Mouse (Mus musculus): ENCODE measurements at regions not wholly inside any gene's neighbourhood (a gene's known extent, or its start where the extent isn't known, plus 50 kb on each side); places are given as distances from the start of the nearest gene placed in this dataset.

DNA sequence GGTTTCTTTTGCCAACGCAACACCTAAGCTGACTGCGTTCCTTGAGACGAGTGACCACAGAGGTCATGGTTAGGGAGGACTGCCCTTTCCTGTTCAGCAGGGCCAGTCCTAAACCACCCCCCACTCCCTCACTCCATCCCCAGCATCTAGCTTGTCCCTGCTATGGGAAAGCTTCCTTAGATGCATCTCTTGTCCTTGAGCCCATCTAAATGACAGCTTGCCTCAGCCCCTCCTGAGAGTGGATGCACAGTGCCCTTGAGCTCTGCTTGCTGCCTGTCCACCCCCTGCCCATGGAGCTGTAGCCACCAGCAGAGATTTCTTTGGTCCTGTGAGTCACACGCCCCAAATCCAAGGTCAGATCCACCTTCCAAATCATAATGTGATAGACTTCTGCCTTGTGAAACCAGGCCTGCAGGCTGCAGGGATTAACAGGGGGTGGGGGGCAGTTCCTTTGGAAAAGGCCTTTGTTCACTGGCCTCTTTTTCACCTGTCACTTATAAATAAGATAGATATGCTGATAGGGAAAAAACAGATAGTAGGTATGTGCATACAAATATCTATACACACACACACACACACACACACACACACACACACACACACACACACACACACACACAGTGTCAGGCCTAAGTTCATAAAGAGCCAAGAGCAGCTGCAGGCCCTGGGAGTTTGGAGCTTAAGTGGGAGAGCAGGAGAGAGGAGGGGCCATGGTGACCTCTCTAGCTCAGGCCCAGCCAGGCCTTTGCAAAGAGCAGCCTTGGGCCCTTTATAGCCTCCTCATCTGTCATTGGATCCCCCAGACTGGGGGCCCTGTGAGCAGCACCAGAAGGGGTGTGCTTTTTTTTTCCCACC is 56.4 kb upstream of the Adra2c start:
- in situ Hi-C loops (cut with MboI; ENCODE audit: unreplicated experiment in 2 of 2), result no loop called here

DNA sequence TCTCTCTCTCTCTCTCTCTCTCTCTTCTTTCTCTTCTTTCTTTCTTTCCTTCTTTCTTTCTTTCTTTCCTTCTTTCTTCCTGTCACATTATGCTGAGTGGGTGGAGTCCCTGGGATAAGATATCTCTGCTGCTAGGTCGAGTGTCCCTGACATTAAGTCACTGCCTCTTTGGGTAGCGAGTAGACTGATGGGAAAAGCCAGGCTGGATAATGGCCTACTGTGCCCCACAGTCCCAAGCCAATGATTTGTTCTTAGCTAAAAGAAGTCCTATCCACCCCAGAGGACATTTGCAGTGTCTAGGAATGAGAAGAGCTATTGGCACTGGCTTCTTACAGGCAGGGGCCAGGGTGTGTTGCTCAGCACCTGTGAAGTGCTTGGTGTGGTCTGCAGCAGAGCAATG is 61.8 kb upstream of the Adra2c start:
- in situ Hi-C loops (cut with MboI; ENCODE audit: unreplicated experiment in 2 of 2), result no loop called here

DNA sequence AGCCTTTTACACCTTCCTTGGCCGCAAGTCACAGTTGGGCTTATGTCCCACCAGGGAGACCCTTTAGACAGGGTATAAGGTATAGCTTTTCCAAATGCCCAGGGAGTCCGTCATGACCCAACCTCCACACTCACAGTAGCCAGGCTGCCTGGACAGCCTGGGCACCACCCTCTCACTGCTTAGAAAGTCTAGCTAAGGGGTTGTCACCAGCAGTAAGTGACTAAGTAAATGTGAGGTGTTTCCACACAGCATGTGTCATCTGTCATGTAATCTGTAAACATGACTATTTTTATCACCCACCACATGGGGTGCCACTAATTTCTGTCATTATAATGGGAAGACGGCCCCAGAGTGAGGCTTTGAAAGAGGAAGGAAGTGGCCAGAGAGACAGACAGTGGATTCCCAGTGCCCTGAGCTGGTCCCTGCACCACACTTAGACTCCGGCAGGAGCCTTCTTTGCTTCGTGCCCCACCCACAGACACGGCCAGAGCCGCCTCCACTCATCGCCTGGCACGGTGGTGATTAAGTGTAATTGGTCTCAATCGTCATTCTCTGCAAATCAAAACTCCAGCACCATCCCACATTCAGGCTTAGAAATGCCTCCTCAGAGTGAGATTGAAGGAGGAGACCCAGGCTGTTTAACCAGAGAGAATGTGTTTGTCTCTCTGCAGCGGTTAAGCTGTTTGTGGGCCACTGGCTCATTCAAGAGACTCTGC is 62.5 kb upstream of the Adra2c start:
- in situ Hi-C loops (cut with MboI; ENCODE audit: unreplicated experiment in 2 of 2), result no loop called here

DNA sequence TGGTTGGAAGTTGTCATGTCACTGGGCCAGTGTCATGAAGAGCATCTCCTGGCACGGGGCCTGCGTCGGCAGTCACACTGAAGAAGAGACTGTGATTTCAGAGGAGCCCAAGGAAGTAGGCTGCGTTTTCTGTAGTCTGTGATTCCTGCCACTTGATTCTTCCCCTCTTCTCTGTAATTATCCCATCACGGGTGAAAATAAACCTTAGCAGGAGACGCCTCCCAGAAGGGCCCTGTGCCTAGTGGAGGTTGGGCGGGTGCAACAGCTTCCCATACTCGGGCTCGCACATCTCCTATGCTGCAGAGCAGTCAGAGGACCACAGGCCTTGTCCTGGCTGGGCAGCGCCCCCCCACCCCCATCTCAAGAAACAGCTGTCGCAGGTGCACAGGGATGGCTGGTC is 63.1 kb upstream of the Adra2c start:
- in situ Hi-C loops (cut with MboI; ENCODE audit: unreplicated experiment in 2 of 2), result no loop called here

DNA sequence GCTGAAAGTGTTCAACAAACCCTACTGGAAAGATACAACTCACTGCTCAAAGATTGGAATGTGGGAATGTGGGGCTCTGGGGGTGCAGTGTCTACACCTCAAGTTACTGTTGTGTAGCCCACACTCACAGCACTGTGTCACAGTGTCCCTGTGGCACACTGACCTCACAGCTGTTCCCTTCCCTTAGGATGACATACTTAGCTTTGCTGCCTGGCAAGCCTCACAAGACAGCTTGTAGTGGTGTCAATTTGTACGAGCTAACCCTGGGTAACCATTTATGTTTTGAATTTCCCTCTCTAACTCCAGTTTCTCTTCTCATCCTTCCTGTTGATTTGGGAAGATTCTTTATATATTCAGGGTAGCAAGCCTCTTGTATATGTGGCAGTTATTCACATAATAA is 68.8 kb upstream of the Adra2c start:
- in situ Hi-C loops (cut with MboI; ENCODE audit: unreplicated experiment in 2 of 2), result no loop called here

DNA sequence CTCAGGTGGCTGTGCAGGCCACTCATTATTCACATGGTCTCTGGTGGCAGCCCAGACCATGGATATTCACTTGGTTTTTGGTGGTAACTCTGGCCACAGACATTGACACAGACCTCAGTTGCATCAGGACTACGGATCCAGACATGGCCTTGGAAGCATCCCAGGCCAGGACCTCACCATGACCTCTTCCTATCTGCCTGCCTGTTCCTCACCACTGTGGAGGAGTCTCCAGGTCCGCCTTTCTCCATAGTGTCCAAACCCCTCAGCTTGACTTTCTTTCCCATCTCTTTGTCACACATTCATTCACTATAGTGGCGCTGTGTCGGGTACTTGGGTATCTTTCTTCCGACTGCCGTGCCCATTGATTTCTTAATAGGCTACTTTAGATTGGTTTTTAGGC is 74.1 kb upstream of the Adra2c start:
- in situ Hi-C loops (cut with MboI; ENCODE audit: unreplicated experiment in 2 of 2), result no loop called here

DNA sequence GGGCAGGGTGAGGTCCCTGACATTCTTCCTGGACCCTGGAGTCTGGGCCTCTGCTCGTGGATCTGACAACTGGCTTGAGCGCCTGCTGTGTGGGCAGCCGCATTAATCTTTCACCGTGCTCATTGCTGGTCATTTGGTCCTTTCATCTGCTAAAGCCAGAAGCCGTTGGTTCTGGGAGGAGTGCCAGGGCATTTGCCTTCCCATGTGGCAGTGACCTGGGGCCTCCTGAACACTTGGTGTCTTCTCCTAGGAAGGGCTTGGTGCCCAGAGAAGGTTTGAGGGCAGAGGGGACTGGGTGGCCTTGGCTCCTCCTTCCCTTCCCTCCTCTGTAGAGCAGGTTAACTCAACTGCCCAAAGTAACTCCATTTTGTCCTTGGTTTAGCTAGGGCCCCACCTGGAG is 79.7 kb upstream of the Adra2c start:
- in situ Hi-C loops (cut with MboI; ENCODE audit: unreplicated experiment in 2 of 2), result no loop called here

DNA sequence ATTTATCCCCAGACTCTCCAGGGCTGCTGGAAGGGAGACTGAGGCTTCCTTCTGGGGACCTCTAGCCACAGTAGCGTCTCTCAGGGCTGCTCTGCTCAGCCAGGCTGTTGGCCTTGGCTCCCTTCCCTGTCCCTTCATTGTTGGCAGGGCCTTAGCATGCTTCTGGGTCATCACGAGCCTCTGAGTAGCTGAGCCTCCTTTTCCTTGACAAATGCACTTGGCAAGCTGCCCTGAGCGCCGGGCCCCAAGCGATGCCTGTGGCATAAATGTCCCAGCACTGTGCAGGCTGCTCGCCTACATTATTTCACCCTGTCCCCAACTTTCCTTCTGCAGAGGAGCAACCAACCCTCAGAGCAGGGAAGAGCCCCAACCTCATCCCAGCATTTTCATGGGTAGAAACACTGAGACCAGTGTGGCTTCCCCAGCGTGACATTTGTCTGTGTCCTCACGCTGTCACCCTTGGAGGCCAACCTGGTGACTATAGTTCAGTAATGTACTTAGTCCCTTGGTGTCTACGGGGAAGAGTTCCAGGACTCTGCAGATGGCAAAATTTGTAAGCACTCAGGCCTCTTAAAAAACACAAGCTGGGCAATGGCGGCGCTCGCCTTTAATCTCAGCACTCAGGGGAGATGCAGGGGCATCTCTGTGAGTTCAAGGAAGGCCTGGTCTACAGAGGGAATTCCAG is 83.7 kb upstream of the Lrpap1 start:
- in situ Hi-C loops (cut with MboI; ENCODE audit: unreplicated experiment in 2 of 2), result no loop called here

DNA sequence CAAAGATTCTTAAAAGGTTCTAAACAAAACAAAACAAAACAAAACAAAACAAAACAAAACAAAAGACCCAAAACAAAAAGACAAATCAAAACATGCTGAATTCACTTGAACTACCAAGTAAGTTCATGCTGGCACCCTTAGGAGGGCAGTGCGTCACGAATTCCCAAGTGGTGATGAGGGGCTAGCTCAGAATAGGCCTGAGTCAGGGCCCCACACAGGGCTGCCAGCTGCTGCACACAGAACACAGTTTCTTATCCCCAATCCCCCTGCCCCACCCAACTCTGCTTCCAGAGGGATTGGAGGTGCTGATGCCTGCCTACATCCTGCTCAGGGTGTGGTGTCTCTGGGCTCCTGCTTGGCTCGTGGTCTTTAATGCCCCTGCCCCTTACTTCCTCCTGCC is 80.3 kb upstream of the Lrpap1 start:
- in situ Hi-C loops (cut with MboI; ENCODE audit: unreplicated experiment in 2 of 2), result no loop called here

DNA sequence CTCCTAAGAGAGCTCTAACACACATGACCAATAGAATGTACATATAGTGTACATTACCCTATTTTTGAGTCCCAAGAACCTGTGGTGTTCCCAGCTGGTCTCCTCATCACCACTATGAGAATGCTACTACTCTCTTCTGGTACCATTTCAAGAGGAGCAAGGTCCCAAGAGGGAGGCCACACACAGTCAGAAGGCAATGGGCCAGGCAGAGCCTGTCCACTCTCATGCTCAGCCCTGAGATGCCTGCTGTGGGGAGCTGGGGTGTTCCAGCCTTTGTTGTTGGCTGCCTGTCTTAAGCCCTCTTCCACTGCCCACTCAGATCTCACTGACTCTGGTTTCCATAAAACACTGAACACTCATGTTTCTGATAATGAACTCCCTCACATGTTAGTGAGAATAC is 79.7 kb upstream of the Lrpap1 start:
- in situ Hi-C loops (cut with MboI; ENCODE audit: unreplicated experiment in 2 of 2), result no loop called here

DNA sequence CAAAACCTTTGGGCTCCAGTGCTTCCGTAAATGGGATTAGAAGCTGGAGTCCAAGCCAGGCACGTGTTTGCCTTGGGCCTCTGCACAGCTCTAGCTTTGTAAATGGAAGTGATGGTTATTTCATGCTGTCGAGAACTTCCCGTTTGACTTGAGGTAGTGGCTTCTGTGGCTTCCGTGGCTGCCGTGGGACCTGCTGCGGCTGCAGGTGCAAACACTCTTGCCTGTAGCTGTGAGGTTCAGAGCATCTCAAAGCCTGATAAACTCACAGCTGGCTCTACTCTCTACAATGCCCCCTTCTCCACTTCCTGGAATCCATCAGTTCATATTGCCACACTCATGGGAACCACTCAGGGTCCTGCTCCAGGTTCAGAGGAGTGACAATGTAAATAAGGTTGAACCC is 77.9 kb upstream of the Lrpap1 start:
- in situ Hi-C loops (cut with MboI; ENCODE audit: unreplicated experiment in 2 of 2), result no loop called here

DNA sequence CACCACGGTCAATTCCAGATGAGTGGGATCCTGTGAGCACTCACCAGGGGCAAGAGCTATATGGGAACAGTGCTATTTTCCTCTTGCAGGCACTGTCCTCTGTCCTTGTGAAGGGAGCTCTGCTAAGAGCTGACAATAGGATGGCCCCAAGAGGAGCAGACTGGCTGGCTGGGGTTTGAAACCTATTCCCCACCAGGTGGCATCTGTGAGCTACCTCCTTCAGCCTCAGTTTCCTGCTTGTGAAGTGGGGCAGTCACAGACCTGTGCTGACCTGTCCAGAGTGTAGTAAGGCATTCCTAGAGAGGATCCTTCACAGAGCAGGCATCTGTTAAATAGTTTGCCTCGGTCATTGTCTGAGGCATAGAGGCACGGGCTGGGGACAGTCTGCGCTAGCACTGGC is 71.8 kb upstream of the Lrpap1 start:
- in situ Hi-C loops (cut with MboI; ENCODE audit: unreplicated experiment in 2 of 2), result no loop called here

DNA sequence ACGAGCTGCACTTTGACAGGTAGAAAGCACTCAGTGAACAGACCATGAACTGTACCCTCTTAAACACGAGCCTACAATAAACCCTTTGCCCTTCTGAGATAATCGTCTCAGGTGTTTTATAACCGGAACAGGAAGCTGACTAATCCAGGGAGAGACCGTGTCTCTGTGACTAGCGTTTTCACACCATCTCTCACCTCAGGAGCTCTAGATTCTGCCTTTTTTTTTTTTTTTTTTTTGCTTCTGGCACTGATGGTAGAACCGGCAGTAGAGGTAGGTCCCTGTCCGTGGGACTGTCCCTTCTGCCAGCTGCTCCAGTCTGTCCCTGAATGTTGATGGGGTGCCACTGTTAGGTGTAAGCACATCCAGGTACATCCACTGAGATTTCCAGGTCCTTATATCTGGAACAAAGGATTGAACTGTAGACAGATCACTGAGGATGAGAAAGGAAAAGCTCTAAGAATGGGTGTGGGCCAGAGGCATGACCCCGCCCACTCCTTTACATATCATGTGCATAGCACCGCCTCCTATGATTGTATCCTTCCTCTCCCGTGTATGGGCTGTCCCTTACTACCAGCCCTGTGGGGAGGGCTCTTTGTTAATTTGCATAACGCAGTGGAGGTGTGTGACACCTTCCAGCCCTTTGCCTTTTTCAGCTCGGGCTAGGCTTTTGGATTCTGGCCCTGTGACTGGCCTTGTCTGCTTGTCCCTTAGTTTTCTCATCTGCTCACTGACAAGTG is 70.7 kb upstream of the Lrpap1 start:
- in situ Hi-C loops (cut with MboI; ENCODE audit: unreplicated experiment in 2 of 2), result no loop called here

DNA sequence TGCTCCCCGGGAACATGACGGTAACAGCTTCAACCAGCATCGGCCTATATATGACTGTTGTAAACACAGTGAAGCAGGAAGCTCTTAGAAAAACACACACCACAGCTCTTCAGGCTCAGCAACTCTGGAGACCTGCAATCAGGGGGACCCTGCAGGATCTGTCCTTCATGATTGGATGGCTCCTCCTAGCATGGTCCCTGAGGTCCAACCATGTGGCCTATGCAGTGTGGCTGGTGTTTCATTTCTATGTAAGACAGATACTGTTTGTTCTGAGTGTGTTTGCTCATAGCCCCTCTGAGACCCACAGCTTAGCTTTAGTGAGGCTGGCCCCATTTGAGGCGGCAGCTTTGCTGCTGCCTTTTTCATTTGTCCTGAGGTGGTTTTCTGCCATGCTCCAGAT is 68.8 kb upstream of the Lrpap1 start:
- in situ Hi-C loops (cut with MboI; ENCODE audit: unreplicated experiment in 2 of 2), result loop anchor here in 1 of 2 experiments (5.0 kb wide), 1 partner anchor 173 kb away; no protein-coding TSS in a partner anchor

DNA sequence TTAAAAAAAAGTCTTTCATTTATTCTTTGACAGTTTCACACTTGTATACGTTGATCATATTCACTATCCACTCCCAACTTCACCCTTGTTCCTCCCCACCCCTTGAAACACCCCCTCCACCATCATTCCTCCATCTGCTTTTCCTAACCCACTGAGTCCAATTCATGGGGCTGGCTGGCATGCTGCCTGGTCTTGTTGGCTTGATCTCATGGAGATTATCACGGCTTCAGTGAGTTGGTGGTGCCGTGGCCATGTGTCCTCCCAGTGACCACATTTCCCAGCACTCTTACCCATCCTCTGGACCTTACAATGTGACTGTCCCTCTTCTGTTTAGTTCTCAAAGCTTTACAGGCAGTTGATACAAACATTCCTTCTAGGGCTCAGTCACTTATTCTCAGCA is 65.8 kb upstream of the Lrpap1 start:
- in situ Hi-C loops (cut with MboI; ENCODE audit: unreplicated experiment in 2 of 2), result loop anchor here in 1 of 2 experiments (5.0 kb wide), 1 partner anchor 176 kb away; no protein-coding TSS in a partner anchor

DNA sequence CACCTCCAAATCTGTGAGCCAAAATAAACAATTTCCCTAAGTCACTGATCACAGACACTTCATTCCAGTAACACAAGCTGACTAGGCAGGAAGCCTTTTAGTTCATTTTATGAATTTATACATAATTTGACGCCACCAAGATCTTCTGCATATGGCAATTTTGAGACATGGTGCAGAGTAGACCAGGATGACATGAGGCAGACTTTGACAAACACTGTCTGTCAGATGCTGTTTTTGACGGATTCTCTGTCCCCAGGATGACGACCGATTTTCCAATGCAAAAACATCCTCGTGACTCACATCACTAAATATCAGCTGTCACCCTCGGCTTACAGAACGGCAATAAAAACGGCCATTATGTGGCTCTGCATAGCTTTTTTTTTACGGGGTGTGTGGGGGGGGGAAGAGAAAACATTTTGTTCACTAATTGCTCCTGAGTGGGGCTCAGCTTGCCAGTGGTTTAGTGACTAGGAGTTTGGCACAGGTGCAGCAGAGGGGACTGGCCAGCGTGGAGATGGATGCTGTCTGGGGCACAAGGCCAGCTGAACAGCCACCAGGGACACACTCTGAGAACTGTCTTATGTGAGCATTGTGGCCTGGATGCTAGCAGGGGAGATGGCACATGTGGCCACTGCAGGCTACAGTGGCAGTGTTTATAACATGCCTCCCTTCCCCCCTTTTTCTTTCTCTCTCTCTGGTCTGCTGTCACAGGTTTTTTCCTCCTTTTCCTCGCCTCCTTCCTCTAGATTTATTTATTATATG is 65.0 kb upstream of the Lrpap1 start:
- in situ Hi-C loops (cut with MboI; ENCODE audit: unreplicated experiment in 2 of 2), result loop anchor here in 1 of 2 experiments (5.0 kb wide), 1 partner anchor 177 kb away; no protein-coding TSS in a partner anchor

DNA sequence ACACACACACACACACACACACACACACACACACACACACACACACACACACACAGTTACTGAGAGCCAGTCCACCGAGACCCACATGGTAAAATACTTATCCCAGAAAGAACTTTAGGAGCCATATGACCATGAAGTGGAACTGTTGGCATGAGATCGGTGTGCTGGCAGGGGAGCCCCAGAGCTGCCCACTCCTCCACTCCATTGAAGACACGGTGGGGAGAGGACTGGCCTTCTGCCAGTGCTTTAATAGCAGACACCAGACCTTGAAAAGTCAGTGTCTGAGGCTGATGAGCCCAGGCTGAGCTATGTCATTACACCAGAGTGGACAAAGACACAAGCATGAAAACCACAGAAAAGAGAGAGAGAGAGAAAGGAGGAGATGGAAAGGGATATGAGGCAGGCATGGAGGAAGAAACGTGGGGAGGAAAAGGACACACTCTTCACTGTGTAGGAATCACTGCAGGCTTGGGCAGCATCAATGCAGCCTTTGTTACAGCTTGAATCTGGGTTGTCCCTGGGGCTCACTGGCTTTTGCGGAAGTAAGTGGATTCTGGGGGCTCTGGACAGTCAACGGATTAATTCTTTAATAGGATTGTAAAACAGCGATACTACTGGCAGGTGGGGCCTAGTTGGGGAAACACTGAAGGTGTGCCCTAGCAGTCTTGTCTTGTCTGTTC is 64.2 kb upstream of the Lrpap1 start:
- in situ Hi-C loops (cut with MboI; ENCODE audit: unreplicated experiment in 2 of 2), result loop anchor here in 1 of 2 experiments (5.0 kb wide), 1 partner anchor 178 kb away; no protein-coding TSS in a partner anchor

DNA sequence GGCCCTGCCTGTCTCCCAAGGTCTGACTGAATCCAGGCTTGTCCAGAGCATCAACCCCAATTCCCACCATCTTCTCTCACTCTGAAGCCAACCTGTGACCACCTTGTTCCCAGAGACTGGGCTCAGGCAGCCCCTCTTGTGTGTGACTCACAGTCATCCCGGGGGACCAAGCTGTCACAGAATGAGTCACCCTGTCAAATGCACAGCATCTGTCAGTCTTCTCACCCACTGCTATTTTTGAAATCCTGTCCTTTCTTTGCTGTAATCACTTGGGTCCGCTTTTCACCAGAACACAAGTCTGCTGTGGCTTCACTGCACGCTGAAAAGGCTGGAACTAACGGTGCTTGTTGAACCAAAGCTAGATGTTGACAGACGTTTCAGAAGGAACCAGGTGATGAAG is 63.3 kb upstream of the Lrpap1 start:
- in situ Hi-C loops (cut with MboI; ENCODE audit: unreplicated experiment in 2 of 2), result no loop called here

DNA sequence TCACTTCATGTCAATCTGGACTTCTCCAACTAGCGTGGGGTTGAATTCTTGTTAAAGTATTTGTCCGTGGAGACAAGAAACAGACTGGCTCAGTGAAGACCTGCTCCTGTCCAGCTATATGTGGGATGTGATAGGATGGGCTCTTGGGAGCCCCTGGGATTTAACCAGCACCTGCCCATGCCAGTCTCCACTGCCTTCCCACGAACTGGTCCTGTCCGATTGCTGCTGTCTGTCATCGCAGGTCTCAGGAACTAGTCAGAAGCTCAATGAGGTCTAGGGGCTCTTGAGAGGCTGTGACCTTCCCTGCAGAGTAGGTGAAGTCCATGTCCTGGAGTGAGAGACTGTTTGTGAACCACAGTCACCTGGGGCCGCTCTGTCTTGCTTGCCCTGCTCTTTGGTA is 62.8 kb upstream of the Lrpap1 start:
- in situ Hi-C loops (cut with MboI; ENCODE audit: unreplicated experiment in 2 of 2), result no loop called here
